Mouse (Mus musculus) liver, postnatal 0 days (tissue): Measurements from ENCODE around the gene H2-Aa.

Experiments used
- CTCF ChIP-seq: sonication (generic); IDR thresholded peaks from 2 replicates; pipeline ENCODE4 v1.5.1; 2016; ENCODE audit warnings: antibody characterized with exemption, low read depth
- EP300 ChIP-seq: IDR thresholded peaks from 2 replicates; pipeline ENCODE4 v1.6.1; 2016; ENCODE audit warnings: antibody characterized with exemption, low read depth, mild to moderate bottlenecking

DNA sequence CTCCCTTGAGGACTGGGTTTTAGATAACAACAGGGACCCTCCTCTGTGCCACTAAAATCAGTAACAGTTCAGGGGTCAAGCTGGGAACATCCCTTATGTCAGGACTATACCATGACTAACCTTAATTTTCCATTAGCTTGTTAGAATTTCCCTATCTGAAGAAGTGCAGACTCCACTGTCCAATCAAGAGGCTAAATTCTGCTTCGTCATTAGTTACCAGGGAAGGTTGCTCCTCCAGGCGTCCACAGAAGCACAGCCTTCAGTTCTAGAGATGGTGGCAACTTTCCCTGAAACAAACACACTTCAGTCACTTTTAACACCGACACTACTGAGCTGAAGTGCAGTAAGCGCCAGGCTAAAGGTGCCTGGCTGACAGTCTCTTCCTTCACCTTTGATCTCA, 17.1 kb upstream of the H2-Aa start:
- no peak for TF ChIP-seq CTCF
- TF ChIP-seq EP300: no peak
